Comparison of ENCODE assay signal across 9 mouse cellular contexts in genomic region chr11:101641710-101642642, GRCm38 (mm10). TPM values are rescaled to one million over a fixed set of nuclear protein-coding genes. Genes with fewer than 3 reads are reported as not detected.
DNase-seq lines count a peak whose midpoint lies in the region; ATAC-seq lines count a peak whose summit lies in the region.
"Not testable (repeated sequence)": the region's sequence is repeated elsewhere in the genome, so short reads cannot be mapped to it uniquely, and the experiment has no call there.
"Had no signal": no experiment of that assay in that cellular context is flagged by ENCODE, and none has a peak within 500 bp of the region (broad histone marks: within the 10 kb centered on the region; RNA-seq: fewer than 3 reads in every experiment).

No protein-coding gene starts in this region.

- not testable (repeated sequence) for H3K36me3 ChIP-seq in intestine, embryonic 15.5 days; limb, embryonic 11.5 days (ENCODE audit: control insufficient read depth, insufficient read depth, low read length)

- not testable (repeated sequence) for H3K4me1 ChIP-seq in intestine, embryonic 15.5 days (replicated peaks); limb, embryonic 11.5 days (ENCODE audit: control insufficient read depth, insufficient read depth, low read length)

- H3K27me3 ChIP-seq in intestine, embryonic 15.5 days (replicated peaks); limb, embryonic 11.5 days (ENCODE audit: control insufficient read depth, insufficient read depth, low read length): not testable (repeated sequence)

- not testable (repeated sequence) for H3K4me3 ChIP-seq in intestine, embryonic 15.5 days (replicated peaks); limb, embryonic 11.5 days (ENCODE audit: low read depth, low read length)

- peak overlapping the region; percentile 58 for H3K4me2 ChIP-seq in intestine, embryonic 15.5 days (replicated peaks)
- H3K4me2 ChIP-seq in limb, embryonic 11.5 days (ENCODE audit: low read depth, severe bottlenecking), result not testable (repeated sequence)

- 5% methylated on average over 13 of the region's 26 CpGs for WGBS in intestine, embryonic 15.5 days
- 6% methylated on average over 13 of the region's 26 CpGs for WGBS in limb, embryonic 11.5 days

- peak; percentile 99 for DNase-seq in 3T3-L1 (ENCODE audit: low read depth, low spot score)
- DNase-seq in adrenal gland, postnatal 14 days, result peak; percentile 51
- peak; percentile 77 for DNase-seq in embryo, embryonic 9.5 days (ENCODE audit: extremely low spot score)
- DNase-seq in heart, adult 18-20 months, result peak; percentile 26 to 47
- peak; percentile 75 for DNase-seq in limb, embryonic 11.5 days (ENCODE audit: low spot score)
- DNase-seq in right cerebral cortex, postnatal 10 days (ENCODE audit: low spot score in 2 of 2), result peak; percentile 62 to 82

- peak overlapping the region; percentile 71 for H3K27ac ChIP-seq in intestine, embryonic 15.5 days
- peak overlapping the region; percentile 73; the same call in 1 of the 2 replicates for H3K27ac ChIP-seq in limb, embryonic 11.5 days (replicated peaks; ENCODE audit: low read depth, low read length)

- peak; percentile 79 for ATAC-seq in intestine, embryonic 15.5 days
- peak; percentile 88 for ATAC-seq in limb, embryonic 11.5 days (ENCODE audit: insufficient number of reproducible peaks, low FRiP score, low TSS enrichment, low read depth)
- peak; percentile 86 for ATAC-seq in megakaryocyte-erythroid progenitor cell, adult 5-6 weeks (replicated peaks; ENCODE audit: low FRiP score, low TSS enrichment, poor library complexity, severe bottlenecking)

- not testable (repeated sequence) for H3K9me3 ChIP-seq in intestine, embryonic 15.5 days; limb, embryonic 11.5 days (ENCODE audit: control insufficient read depth, low read length)

- not testable (repeated sequence) for H3K9ac ChIP-seq in intestine, embryonic 15.5 days; limb, embryonic 11.5 days (ENCODE audit: low read length)

RNA-seq across cellular contexts. Expression of gene Rdm1, which starts 15.0 kb away (rescaled TPM):
- total RNA-seq in adrenal gland, postnatal 14 days (2021), result 22.9 and 26.6 TPM in 2 replicates
- total RNA-seq in heart, adult 18-20 months (2021), result 10 to 100 TPM; 43.7 to 52.3 TPM
- 34.5 and 35.8 TPM in 2 replicates for polyA plus RNA-seq in intestine, embryonic 15.5 days (2015; fragmentation: Nextera tagmentation; extraction: Ambion mirVana)
- polyA plus RNA-seq in limb, embryonic 11.5 days (2014; fragmentation: Nextera tagmentation; extraction: Ambion mirVana), result 30.0 and 31.0 TPM in 2 replicates
- total RNA-seq in megakaryocyte-erythroid progenitor cell, adult 5-6 weeks (2014; fragmentation: Nextera tagmentation), result 13.0 and 21.8 TPM in 2 replicates
- total RNA-seq in megakaryocyte-erythroid progenitor cell, adult 5-6 weeks (2017), result 2.0 and 5.3 TPM in 2 replicates

RNA-seq across cellular contexts. Expression of gene Arl4d, which starts 23.4 kb away (rescaled TPM):
- 12.6 and 15.6 TPM in 2 replicates for total RNA-seq in adrenal gland, postnatal 14 days (2021)
- total RNA-seq in heart, adult 18-20 months (2021), result 10 to 100 TPM; 19.6 to 22.5 TPM
- 7.6 and 7.8 TPM in 2 replicates for polyA plus RNA-seq in intestine, embryonic 15.5 days (2015; fragmentation: Nextera tagmentation; extraction: Ambion mirVana)
- polyA plus RNA-seq in limb, embryonic 11.5 days (2014; fragmentation: Nextera tagmentation; extraction: Ambion mirVana), result 1.7 TPM in 2 replicates
- 0.22 TPM in 1 of 2 replicates, not detected in the other for total RNA-seq in megakaryocyte-erythroid progenitor cell, adult 5-6 weeks (2014; fragmentation: Nextera tagmentation)
- 5.8 TPM in 1 of 2 replicates, not detected in the other for total RNA-seq in megakaryocyte-erythroid progenitor cell, adult 5-6 weeks (2017)

RNA-seq across cellular contexts. Expression of gene Gm11634, which starts 42.9 kb away (rescaled TPM):
- not detected in 2 replicates for total RNA-seq in adrenal gland, postnatal 14 days (2021)
- total RNA-seq in heart, adult 18-20 months (2021), result not detected
- polyA plus RNA-seq in intestine, embryonic 15.5 days (2015; fragmentation: Nextera tagmentation; extraction: Ambion mirVana), result not detected in 2 replicates
- not detected in 2 replicates for polyA plus RNA-seq in limb, embryonic 11.5 days (2014; fragmentation: Nextera tagmentation; extraction: Ambion mirVana)
- total RNA-seq in megakaryocyte-erythroid progenitor cell, adult 5-6 weeks (2014; fragmentation: Nextera tagmentation), result not detected in 2 replicates
- not detected in 2 replicates for total RNA-seq in megakaryocyte-erythroid progenitor cell, adult 5-6 weeks (2017)
- total RNA-seq: gastrocnemius, postnatal 14 days had no signal

RNA-seq across cellular contexts. Expression of gene Tmem106a, which starts 59.9 kb away (rescaled TPM):
- 9.6 and 11.0 TPM in 2 replicates for total RNA-seq in adrenal gland, postnatal 14 days (2021)
- total RNA-seq in heart, adult 18-20 months (2021), result 1 to 10 TPM; 3.2 to 5.9 TPM
- polyA plus RNA-seq in intestine, embryonic 15.5 days (2015; fragmentation: Nextera tagmentation; extraction: Ambion mirVana), result 21.6 and 22.0 TPM in 2 replicates
- 0.67 and 1.3 TPM in 2 replicates for polyA plus RNA-seq in limb, embryonic 11.5 days (2014; fragmentation: Nextera tagmentation; extraction: Ambion mirVana)
- total RNA-seq in megakaryocyte-erythroid progenitor cell, adult 5-6 weeks (2014; fragmentation: Nextera tagmentation), result 0.85 and 1.7 TPM in 2 replicates
- 0.80 TPM in 1 of 2 replicates, not detected in the other for total RNA-seq in megakaryocyte-erythroid progenitor cell, adult 5-6 weeks (2017)

Comparison
In these comparisons a context has a peak if more than half of its experiments do, and no peak if none do; other contexts are left out.
1. DNase-seq: peak in every context shown above with its lines; median percentile 99 in 3T3-L1; 77 in embryo, embryonic 9.5 days; 75 in limb, embryonic 11.5 days; 72 in right cerebral cortex, postnatal 10 days; 51 in adrenal gland, postnatal 14 days; 36 in heart, adult 18-20 months.